Mouse (Mus musculus): ENCODE data around the gene Utrn.

Utrn gene

GRCm38 (mm10) chr10:12869029-12869671, at the start of gene Utrn:
Gene Utrn (minus strand): TSS chr10:12869365.
- peak; percentile 96 for DNase-seq (ENCODE audit: inconsistent ontology term)

DNA sequence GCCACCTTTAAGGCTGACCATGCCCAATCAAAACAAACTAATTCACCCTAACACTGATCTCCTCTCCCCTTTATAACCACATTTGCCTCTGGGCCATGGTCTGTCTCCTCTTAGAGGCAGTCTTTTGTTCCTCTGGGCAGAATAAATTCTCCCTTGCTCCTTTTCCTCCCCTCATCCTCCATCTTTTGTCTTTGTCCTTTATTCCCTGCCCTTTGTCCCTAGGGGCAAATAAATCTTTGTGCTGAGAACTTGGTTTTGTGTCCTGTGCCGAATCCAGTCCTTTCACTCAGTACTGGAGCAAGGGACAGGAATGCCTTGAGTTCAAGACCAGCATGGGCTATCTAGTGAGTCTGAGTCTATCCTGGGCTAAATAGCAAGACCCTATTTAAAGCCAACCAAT, 48.5 kb upstream of the Utrn start:
- DNase-seq (ENCODE audit: inconsistent ontology term), result no peak

- DNase-seq (ENCODE audit: inconsistent ontology term), result no peak
These were observed 47.2 kb upstream of the Utrn start for GRCm38 (mm10) chr10:12916376-12916775.

GRCm38 (mm10) chr10:12915826-12916225, 46.7 kb upstream of the Utrn start:
- no peak for DNase-seq (ENCODE audit: inconsistent ontology term)

DNA sequence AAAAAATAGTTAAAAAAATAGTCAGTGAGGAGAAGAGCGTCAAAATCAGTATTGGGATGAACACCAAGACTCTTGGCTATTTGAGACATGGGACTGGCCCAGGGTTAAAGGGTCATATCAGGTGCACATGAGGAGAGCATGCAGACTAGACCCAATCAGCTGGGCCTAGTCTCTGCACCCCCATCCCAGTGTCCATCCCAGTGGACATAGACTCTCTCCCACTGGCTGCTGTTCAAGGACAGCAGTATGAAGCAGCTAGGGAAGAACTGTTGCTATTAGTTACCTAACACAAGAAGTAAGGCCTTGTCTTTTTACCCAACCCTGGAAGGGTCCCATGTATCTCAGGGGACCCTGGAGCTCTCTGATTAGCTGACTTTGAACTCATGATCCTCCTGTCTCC, 45.0 kb upstream of the Utrn start:
- no peak for DNase-seq (ENCODE audit: inconsistent ontology term)

DNA sequence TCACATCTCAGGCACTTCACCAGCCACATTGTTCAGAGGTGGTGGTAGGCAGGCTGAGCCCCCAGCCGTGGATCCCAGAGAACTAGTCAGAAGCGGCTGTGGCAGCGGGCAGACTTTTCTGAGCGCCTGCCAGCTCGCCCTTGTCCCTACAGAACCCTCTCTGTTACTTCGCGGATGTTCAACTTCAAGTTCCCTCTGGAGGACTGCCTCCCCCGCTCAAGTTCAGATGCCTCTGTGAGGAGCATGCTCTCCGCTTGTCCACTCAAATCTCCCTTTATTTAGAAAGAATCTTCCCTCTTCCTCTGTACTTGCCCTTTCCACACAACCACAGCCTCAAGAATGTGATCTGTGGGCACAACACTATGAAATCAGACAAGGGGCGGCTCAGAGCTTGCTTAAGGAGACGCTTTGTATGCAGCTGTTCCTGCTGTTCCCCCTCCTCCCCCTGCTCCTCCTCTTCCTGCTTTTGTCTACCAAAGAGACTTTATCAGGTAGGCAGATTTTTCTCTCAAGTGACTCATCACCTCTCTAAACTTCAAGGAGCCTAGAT, 42.9 kb upstream of the Utrn start:
- peak; percentile 74 for DNase-seq (ENCODE audit: inconsistent ontology term)

DNA sequence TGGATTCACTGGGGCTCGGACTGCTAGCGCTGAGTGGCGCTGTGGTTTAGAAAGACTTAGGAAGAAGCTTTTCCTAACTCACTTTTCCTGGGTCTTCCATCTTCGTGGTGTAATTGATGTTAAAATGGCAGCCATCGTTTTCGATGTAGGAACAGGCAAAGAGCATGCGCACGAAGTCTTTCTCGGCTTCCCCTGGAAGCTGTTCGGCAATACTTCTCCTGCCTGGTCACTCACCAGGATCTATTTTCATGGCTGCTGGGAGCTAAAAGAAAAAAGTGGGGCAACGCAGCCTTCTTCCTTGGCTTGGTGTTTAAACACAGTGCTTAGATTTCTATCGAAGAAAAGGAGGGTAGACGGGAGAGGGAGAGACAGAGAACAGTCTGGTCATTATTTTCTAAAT, 42.3 kb upstream of the Utrn start:
- no peak for DNase-seq (ENCODE audit: inconsistent ontology term)

GRCm38 (mm10) chr10:12909891-12910290, 40.7 kb upstream of the Utrn start:
- DNase-seq (ENCODE audit: inconsistent ontology term), result no peak

- no peak for DNase-seq (ENCODE audit: inconsistent ontology term)
These were observed 40.0 kb upstream of the Utrn start for GRCm38 (mm10) chr10:12909179-12909578.

- DNase-seq (ENCODE audit: inconsistent ontology term), result no peak
These were observed 35.0 kb upstream of the Utrn start for GRCm38 (mm10) chr10:12904140-12904528.

- DNase-seq (ENCODE audit: inconsistent ontology term), result no peak
These were observed 34.4 kb upstream of the Utrn start for GRCm38 (mm10) chr10:12903440-12904139.

DNA sequence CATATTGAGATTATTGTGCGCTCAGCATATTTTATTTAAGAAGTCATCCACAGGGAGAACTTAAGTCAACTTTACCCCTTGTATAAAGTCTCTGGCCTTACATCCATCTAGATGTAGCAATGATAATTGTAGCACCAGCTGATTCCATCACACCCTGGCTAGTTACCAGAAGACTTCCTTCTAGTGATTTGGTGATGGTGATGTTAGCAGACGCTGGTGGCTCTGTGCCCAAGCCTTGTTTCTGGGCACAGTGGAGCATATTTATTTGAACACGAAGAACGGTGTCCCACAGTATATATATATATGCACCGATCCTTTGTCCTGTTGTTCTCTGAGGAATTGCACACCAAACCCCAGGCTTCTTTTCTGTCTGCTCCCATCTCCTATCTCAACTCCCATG, 30.7 kb upstream of the Utrn start:
- no peak for DNase-seq (ENCODE audit: inconsistent ontology term)

DNA sequence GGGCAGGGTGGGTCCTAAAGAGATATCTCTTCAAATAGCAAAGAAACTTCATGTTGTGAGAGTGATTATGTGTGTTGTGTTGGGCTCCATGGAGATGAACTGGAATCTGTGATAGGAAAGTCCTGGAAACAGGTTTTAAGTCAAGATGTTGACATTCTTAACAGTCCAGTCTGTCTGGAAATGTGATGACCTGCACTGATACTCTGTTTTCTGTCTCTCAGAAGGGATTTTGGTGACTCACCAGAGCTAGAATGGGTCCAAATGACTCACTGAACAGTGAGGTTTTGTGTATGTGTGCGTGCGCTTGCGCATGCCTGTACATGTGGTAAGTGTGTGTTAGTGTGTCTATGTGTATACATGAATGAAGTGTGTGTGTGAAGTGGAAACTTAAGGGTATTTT, 24.2 kb upstream of the Utrn start:
- DNase-seq (ENCODE audit: inconsistent ontology term), result peak; percentile 64

DNA sequence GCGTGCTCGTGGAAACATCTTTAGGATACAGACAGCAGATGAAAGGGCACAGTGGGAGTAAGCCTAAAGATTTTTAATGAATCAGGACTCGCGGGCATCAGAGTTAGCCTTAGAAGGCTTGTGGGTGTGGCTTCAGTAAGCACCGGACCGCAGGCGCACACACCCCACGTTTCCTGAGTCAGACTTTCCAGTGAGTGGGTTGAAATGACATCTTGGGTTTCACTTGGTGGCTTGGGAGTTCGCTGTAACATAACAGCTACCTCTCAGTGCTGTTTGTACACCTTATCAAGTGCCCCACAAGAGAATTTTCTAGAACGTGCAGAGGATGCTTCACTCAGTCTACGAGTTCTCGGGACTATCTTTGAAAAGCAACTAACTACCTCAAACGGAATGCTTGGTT, 19.2 kb upstream of the Utrn start:
- peak; percentile 48 for DNase-seq (ENCODE audit: inconsistent ontology term)

DNA sequence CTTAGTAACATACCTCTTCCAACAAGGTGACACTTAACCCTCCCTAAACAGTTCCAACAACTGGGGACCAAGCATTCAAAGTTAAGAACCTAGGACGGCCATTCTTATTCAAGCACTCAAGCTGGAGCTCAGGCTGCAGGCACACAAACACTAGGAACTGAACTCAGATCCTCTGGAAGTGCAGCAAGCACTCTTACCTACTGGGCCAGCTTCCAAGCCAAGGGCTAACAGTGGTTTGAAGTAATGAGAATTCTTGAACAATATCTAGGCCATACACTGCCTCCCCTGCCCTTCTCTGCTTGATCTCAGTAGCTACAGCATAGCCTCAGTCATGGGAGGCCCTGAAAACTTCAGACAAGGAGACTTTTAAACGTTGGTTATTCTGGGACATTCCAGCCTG, 18.6 kb upstream of the Utrn start:
- no peak for DNase-seq (ENCODE audit: inconsistent ontology term)

GRCm38 (mm10) chr10:12884308-12884948, 15.3 kb upstream of the Utrn start:
- no peak for DNase-seq (ENCODE audit: inconsistent ontology term)

GRCm38 (mm10) chr10:12881911-12882310, 12.7 kb upstream of the Utrn start:
- peak; percentile 82 for DNase-seq (ENCODE audit: inconsistent ontology term)

DNA sequence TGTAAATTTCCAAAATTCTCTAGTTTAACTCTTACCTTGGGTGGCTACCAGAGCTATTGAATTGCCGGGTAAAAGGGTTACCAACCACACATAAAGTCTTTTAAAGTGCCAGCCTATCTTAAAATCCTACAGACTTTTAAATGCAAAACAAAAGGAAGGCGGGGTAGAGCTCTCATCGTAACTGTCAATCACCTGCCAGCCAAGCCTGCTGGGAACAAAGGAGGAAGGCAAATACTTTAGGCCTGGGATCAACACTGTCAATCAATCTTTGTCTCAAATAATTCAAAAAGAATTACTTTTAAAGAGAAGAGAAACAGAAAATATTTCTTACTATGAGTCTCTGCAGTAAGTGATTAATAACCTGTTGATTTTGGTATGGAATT, 10.1 kb upstream of the Utrn start:
- DNase-seq (ENCODE audit: inconsistent ontology term), result no peak

DNA sequence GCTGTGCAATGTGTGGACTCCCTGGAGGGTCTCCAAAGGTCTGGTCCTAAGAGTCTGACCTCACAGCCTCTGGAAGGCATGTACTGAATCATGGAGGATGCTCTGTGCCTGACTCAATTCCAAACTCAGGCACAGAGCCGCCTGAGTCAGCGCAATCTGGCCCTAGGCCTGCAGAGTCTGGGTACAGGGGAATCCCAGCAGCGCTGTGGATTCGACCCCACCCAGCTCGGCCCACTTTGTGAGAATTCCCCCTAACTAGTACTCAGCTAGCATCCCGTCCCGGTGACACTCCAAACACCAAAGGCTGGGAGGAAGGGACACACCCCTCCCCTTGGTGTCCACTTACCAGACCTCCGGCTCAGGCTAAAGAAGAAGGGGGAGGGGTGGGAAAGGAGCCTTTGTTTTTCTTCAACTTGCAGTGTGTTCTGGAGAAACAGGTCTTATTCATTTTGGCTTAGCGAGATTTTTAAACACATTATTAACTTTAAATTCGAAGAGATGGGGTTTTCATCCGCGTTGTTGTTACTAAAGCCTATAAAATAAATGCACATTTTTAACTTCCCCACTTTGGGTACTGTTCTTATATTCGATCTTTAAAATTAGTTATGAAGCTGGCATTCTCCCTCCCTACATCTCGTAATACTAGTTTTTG, 9.6 kb upstream of the Utrn start:
- DNase-seq (ENCODE audit: inconsistent ontology term), result peak; percentile 88

DNA sequence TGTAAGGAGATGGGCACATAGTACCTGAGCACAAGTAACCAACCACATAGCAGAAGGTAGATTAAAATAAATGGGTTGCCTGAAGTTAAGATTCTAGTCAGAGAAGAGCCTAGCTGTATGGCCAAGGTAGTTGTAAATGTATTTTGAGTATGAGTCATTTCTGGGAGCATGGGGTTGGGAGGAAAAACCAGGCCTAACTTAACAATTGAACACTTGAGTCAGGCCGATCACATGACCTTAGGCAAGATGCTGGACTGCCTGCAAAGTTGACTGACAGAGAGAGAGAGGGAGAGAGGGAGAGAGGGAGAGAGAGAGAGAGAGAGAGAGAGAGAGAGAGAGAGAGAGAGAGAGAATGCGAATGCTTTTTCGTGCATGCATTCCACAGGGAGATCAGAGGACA, 7.3 kb upstream of the Utrn start:
- DNase-seq (ENCODE audit: inconsistent ontology term), result no peak

GRCm38 (mm10) chr10:12875410-12875809, 6.2 kb upstream of the Utrn start:
- DNase-seq (ENCODE audit: inconsistent ontology term), result no peak

GRCm38 (mm10) chr10:12874577-12875277, 5.6 kb upstream of the Utrn start:
- peak; percentile 45 for DNase-seq (ENCODE audit: inconsistent ontology term)

All from Muller cell, postnatal 12 days (primary cell).